Mouse (Mus musculus): ENCODE data around the gene Tnf.

GRCm38 (mm10) chr17:35231022-35231421 lies 29.2 kb upstream of the Tnf start:
- TF ChIP-seq CTCF (conservative IDR thresholded peaks at IDR 0.05; ENCODE audit: low read length) (no peak), POU5F1 (IDR thresholded peaks at IDR 0.05; ENCODE audit: borderline replicate concordance, low read length) (no peak), NANOG (IDR thresholded peaks at IDR 0.05; ENCODE audit: borderline replicate concordance, low read length) (no peak)

Data from E14TG2a.4 (cell line).